Mouse (Mus musculus) intestine, embryonic 15.5 days (tissue): ENCODE data around the gene Acat3. TPM values are rescaled to one million over a fixed set of nuclear protein-coding genes. Genes with fewer than 3 reads are reported as not detected.

ENCODE experiments used
- ATAC-seq: fragments of 200-750 bp; cut with Nextera tagmentation; 2 replicates; pipeline ENCODE4 v1.8.0; 2017; ENCODE audit warnings: moderate TSS enrichment, moderate library complexity
- H3K27ac ChIP-seq: fragments of 300-500 bp; sonication (generic); 2 replicates; pipeline ENCODE4 v1.5.1; 2015; ENCODE audit warnings: mild to moderate bottlenecking, inconsistent platforms
- H3K27me3 ChIP-seq: fragments of 300-500 bp; sonication (generic); replicated peaks from 2 replicates; pipeline ENCODE4 v1.6.1; 2015; ENCODE audit warnings: inconsistent platforms
- H3K36me3 ChIP-seq: fragments of 300-500 bp; sonication (generic); 2 replicates; pipeline ENCODE4 v1.6.1; 2015; ENCODE audit warnings: inconsistent platforms
- H3K4me1 ChIP-seq: fragments of 300-500 bp; sonication (generic); replicated peaks from 2 replicates; pipeline ENCODE4 v1.6.1; 2015; ENCODE audit warnings: inconsistent platforms
- H3K4me2 ChIP-seq: fragments of 300-500 bp; sonication (generic); replicated peaks from 2 replicates; pipeline ENCODE4 v1.6.1; 2015; ENCODE audit warnings: mild to moderate bottlenecking, inconsistent platforms
- H3K4me3 ChIP-seq: fragments of 300-500 bp; sonication (generic); replicated peaks from 2 replicates; pipeline ENCODE4 v1.5.1; 2015; ENCODE audit warnings: inconsistent platforms
- H3K9ac ChIP-seq: fragments of 300-500 bp; sonication (generic); 2 replicates; pipeline ENCODE4 v1.6.1; 2015; ENCODE audit warnings: inconsistent platforms
- H3K9me3 ChIP-seq: fragments of 300-500 bp; sonication (generic); 2 replicates; pipeline ENCODE4 v1.6.1; 2016; ENCODE audit warnings: inconsistent platforms
- WGBS: fragments of 180-500 bp; shearing (Covaris S2); methylation state at CpG from one replicate; pipeline ENCODE4 v1.1.7; 2015; 5-methylcytosine and 5-hydroxymethylcytosine counted together
- polyA plus RNA-seq: library from polyadenylated mRNA; unstranded; fragments of >200 nt; fragmentation: Nextera tagmentation; extraction: Ambion mirVana; gene quantifications from 2 replicates; pipeline ENCODE4 v1.2.1, GENCODE M21; 2015

Acat3 gene
- polyA plus RNA-seq, 1 experiment from 2014 or later = 1.6 TPM

- ATAC-seq = no peak
- no peaks in the 10 kb centered on the region for H3K27me3 ChIP-seq
- no peak overlapping the region for H3K4me3 ChIP-seq
- H3K9ac ChIP-seq = no peak overlapping the region
- H3K4me1 ChIP-seq = peaks cover 4% of the 10 kb centered on the region; the same call in 1 of the 2 replicates
- H3K4me2 ChIP-seq = no peak overlapping the region
- no peak overlapping the region for H3K27ac ChIP-seq
- no peaks in the 10 kb centered on the region for H3K36me3 ChIP-seq
- H3K9me3 ChIP-seq = no peaks in the 10 kb centered on the region
- WGBS = 96% methylated on average over 4 of the region's 4 CpGs
These were observed 49.3 kb downstream of the Acat3 start for GRCm38 (mm10) chr17:12891054-12891453.

GRCm38 (mm10) chr17:12887021-12887775, 53.2 kb downstream of the Acat3 start:
- H3K4me2 ChIP-seq = no peak overlapping the region
- 0 out of 2 replicates have a peak, but pooled peaks have one; percentile 11 for ATAC-seq
- peaks cover 4% of the 10 kb centered on the region; the same call in 1 of the 2 replicates for H3K4me1 ChIP-seq
- H3K36me3 ChIP-seq = no peaks in the 10 kb centered on the region
- 0 out of 2 replicates have a peak overlapping the region, but pooled peaks have one; percentile 7 for H3K27ac ChIP-seq
- no peaks in the 10 kb centered on the region for H3K27me3 ChIP-seq
- no peak overlapping the region for H3K9ac ChIP-seq
- no peak overlapping the region for H3K4me3 ChIP-seq
- WGBS = 65% methylated on average over 15 of the region's 15 CpGs
- no peaks in the 10 kb centered on the region for H3K9me3 ChIP-seq

GRCm38 (mm10) chr17:12886620-12887019, 53.8 kb downstream of the Acat3 start:
- Histone ChIP-seq H3K27me3 (no peaks in the 10 kb centered on the region), H3K36me3 (no peaks in the 10 kb centered on the region), H3K4me2 (no peak overlapping the region), H3K27ac (no peak overlapping the region), H3K4me3 (no peak overlapping the region), H3K4me1 (peaks cover 4% of the 10 kb centered on the region; the same call in 1 of the 2 replicates), H3K9ac (no peak overlapping the region), H3K9me3 (no peaks in the 10 kb centered on the region)
- peak; percentile 55; the same call in 1 of the 2 replicates for ATAC-seq
- 43% methylated on average over 6 of the region's 6 CpGs for WGBS

- no peak for ATAC-seq
- Histone ChIP-seq H3K27me3 (no peaks in the 10 kb centered on the region), H3K4me2 (no peak overlapping the region), H3K4me3 (no peak overlapping the region), H3K36me3 (no peaks in the 10 kb centered on the region), H3K9ac (no peak overlapping the region), H3K9me3 (no peaks in the 10 kb centered on the region), H3K4me1 (no peaks in the 10 kb centered on the region), H3K27ac (no peak overlapping the region)
- 94% methylated on average over 1 of the region's 1 CpGs for WGBS
These were observed 59.2 kb downstream of the Acat3 start for GRCm38 (mm10) chr17:12881216-12881615.

DNA sequence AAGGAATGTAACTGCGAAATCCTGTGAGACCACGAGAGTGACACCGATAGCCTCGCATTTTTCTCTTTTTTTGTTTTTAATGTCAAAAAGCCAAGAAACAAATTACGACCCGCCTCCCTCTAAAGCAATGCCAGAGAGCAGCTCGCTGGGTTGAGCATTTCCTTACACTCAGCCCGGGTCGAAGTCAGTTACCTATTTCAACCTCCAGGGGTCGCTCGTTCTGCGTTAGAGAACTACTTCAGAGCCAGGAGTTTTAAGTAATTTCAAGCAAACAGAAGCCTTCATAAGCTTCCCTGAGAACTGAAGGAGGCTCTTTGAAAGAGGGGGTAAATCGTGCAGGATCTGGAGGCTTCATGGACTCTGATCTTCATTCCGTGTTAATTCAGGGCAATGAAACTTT, 60.2 kb downstream of the Acat3 start:
- H3K27me3 ChIP-seq = no peaks in the 10 kb centered on the region
- WGBS = 2% methylated on average over 14 of the region's 14 CpGs
- H3K9me3 ChIP-seq = no peaks in the 10 kb centered on the region
- no peaks in the 10 kb centered on the region for H3K36me3 ChIP-seq
- no peak overlapping the region for H3K4me3 ChIP-seq
- H3K27ac ChIP-seq = no peak overlapping the region
- H3K4me1 ChIP-seq = no peaks in the 10 kb centered on the region
- H3K4me2 ChIP-seq = peak overlapping the region; percentile 50
- H3K9ac ChIP-seq = 0 out of 2 replicates have a peak overlapping the region, but pooled peaks have one; percentile 9
- ATAC-seq = peak; percentile 86

GRCm38 (mm10) chr17:12875734-12876133, 64.7 kb downstream of the Acat3 start, which contains the start of gene Mrgprh:
Mrgprh (plus strand) TSS chr17:12876034.
- Histone ChIP-seq H3K27me3 (no peaks in the 10 kb centered on the region), H3K4me3 (no peak within 1 kb of the TSS), H3K9ac (no peak within 1 kb of the TSS), H3K4me2 (no peak within 1 kb of the TSS), H3K27ac (no peak within 1 kb of the TSS), H3K36me3 (no peaks in the 10 kb centered on the region), H3K4me1 (no peaks in the 10 kb centered on the region), H3K9me3 (no peaks in the 10 kb centered on the region)
- WGBS = 75% methylated on average over 5 of the region's 5 CpGs
- ATAC-seq = no peak

Other genes starting within 250 kb of the Acat3 start
- gene Igf2r, start 170.9 kb downstream of the Acat3 start, polyA plus RNA-seq = 37.5 and 38.9 TPM in 2 replicates
- 0.38 and 0.40 TPM in 2 replicates for gene Mas1, start 72.5 kb downstream of the Acat3 start, polyA plus RNA-seq
- gene Mrgprh, start 64.6 kb downstream of the Acat3 start, polyA plus RNA-seq = not detected in 2 replicates
- 0.62 and 0.90 TPM in 2 replicates for gene Pnldc1, start 30.4 kb downstream of the Acat3 start, polyA plus RNA-seq
- 369 and 437 TPM in 2 replicates for gene Tcp1, start 24.9 kb downstream of the Acat3 start, polyA plus RNA-seq
- 173 and 181 TPM in 2 replicates for gene Mrpl18, start 24.3 kb downstream of the Acat3 start, polyA plus RNA-seq
- 230 and 240 TPM in 2 replicates for gene Acat2, start 20.1 kb upstream of the Acat3 start, polyA plus RNA-seq
- gene Wtap, start 53.6 kb upstream of the Acat3 start, polyA plus RNA-seq = 109 and 120 TPM in 2 replicates
- 163 and 167 TPM in 2 replicates for gene Sod2, start 66.2 kb upstream of the Acat3 start, polyA plus RNA-seq
- 0.16 TPM in 1 of 2 replicates, not detected in the other for gene Gpr31b, start 111.7 kb upstream of the Acat3 start, polyA plus RNA-seq
- 0.16 TPM in 1 of 2 replicates, not detected in the other for gene Tcp10b, start 120.5 kb upstream of the Acat3 start, polyA plus RNA-seq
- not detected in 2 replicates for gene Unc93a, start 191.2 kb upstream of the Acat3 start, polyA plus RNA-seq